Mouse (Mus musculus) bone marrow, adult 2 months (tissue): Measurements from ENCODE around the gene Wrb.

ENCODE experiments used
- CTCF ChIP-seq: fragments of 200-500 bp; IDR thresholded peaks from 2 replicates; pipeline ENCODE4 v1.5.1; 2011; ENCODE audit warnings: low read length, control low read depth; ENCODE audit not compliant: control insufficient read depth, insufficient read depth
- POLR2A ChIP-seq: fragments of 200-500 bp; IDR thresholded peaks from 2 replicates; pipeline ENCODE4 v1.6.1; 2011; ENCODE audit warnings: low read depth, mild to moderate bottlenecking, control low read depth, low read length, borderline replicate concordance; ENCODE audit not compliant: control insufficient read depth

- no peak for TF ChIP-seq POLR2A
- TF ChIP-seq CTCF: no peak
These were observed 10.8 kb downstream of the Wrb start for GRCm38 (mm10) chr16:96156019-96156418.
